Mouse (Mus musculus): ENCODE measurements at regions not wholly inside any gene's neighbourhood (a gene's known extent, or its start where the extent isn't known, plus 50 kb on each side); places are given as distances from the start of the nearest gene placed in this dataset.

DNA sequence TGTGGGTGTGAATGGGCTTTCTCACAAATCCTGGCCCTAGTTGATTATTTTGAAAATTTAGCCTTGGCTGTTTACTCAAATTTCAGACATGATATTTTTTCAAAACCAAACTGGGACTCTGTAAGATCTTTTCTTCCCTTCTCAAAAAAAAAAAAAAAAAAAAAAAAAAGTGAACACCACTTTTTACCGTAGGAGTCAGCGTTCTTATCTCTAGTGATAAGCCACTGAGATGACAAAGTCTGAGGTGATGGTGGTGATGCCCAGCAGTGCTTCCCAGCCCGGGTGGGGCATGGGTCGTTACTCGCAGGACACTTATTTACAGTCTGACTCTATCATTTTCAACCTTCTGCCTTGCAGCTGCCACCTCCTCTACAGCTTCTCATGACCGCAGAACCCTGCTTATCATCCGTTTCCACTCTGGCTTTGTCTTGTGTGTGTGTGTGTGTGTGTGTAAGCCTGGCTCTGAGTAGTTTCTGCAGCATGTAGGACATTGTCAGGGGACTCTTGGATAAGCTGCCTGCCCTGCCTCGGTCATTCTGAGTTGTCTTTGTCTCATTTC lies 186.5 kb upstream of the Cnr1 start:
- H3K4me3 ChIP-seq (ENCODE audit: low read depth, low read length), result no peak overlapping the region
- H3K36me3 ChIP-seq (replicated peaks; ENCODE audit: insufficient read depth, low read length), result no peaks in the 10 kb centered on the region
- 24% methylated on average over 8 of the region's 8 CpGs for WGBS (ENCODE audit: insufficient replicate concordance)
- no peak overlapping the region for H3K9ac ChIP-seq (replicated peaks)
- no peaks in the 10 kb centered on the region for H3K4me1 ChIP-seq (ENCODE audit: insufficient read depth)
- ATAC-seq, result peak; percentile 68
- H3K27me3 ChIP-seq (ENCODE audit: insufficient read depth, low read length), result no peaks in the 10 kb centered on the region
- TF ChIP-seq CTCF (IDR thresholded peaks at IDR 0.05; ENCODE audit: low read depth) (no peak), EP300 (IDR thresholded peaks at IDR 0.05; ENCODE audit: low read depth) (peak; percentile 76; the same call in 1 of the 2 replicates)
- peak; percentile 15 for DNase-seq
- no peaks in the 10 kb centered on the region for H3K9me3 ChIP-seq (ENCODE audit: low read length)
- H3K27ac ChIP-seq (ENCODE audit: low read depth), result no peak overlapping the region
- H3K4me2 ChIP-seq (ENCODE audit: low read depth, low read length), result no peak overlapping the region

- Histone ChIP-seq H3K4me3 (ENCODE audit: low read depth, low read length) (no peak overlapping the region), H3K9me3 (ENCODE audit: low read length) (no peaks in the 10 kb centered on the region), H3K36me3 (replicated peaks; ENCODE audit: insufficient read depth, low read length) (no peaks in the 10 kb centered on the region), H3K27me3 (ENCODE audit: insufficient read depth, low read length) (no peaks in the 10 kb centered on the region), H3K4me2 (ENCODE audit: low read depth, low read length) (no peak overlapping the region), H3K9ac (replicated peaks) (no peak overlapping the region), H3K27ac (ENCODE audit: low read depth) (no peak overlapping the region), H3K4me1 (ENCODE audit: insufficient read depth) (no peaks in the 10 kb centered on the region)
- no peak for TF ChIP-seq EP300 (IDR thresholded peaks at IDR 0.05; ENCODE audit: low read depth)
- no peak for TF ChIP-seq CTCF (IDR thresholded peaks at IDR 0.05; ENCODE audit: low read depth)
- no peak for DNase-seq
- WGBS (ENCODE audit: insufficient replicate concordance), result 85% methylated on average over 8 of the region's 8 CpGs
- no peak for ATAC-seq
Observed at GRCm38 (mm10) chr4:33739211-33739904, 185.0 kb upstream of the Cnr1 start.

GRCm38 (mm10) chr4:33740982-33741381 lies 183.4 kb upstream of the Cnr1 start:
- H3K4me1 ChIP-seq (ENCODE audit: insufficient read depth), result no peaks in the 10 kb centered on the region
- DNase-seq, result no peak
- TF ChIP-seq CTCF (IDR thresholded peaks at IDR 0.05; ENCODE audit: low read depth) (no peak), EP300 (IDR thresholded peaks at IDR 0.05; ENCODE audit: low read depth) (no peak)
- H3K9me3 ChIP-seq (ENCODE audit: low read length), result no peaks in the 10 kb centered on the region
- no peak overlapping the region for H3K27ac ChIP-seq (ENCODE audit: low read depth)
- no peak for ATAC-seq
- 74% methylated on average over 12 of the region's 12 CpGs for WGBS (ENCODE audit: insufficient replicate concordance)
- no peak overlapping the region for H3K9ac ChIP-seq (replicated peaks)
- no peaks in the 10 kb centered on the region for H3K27me3 ChIP-seq (ENCODE audit: insufficient read depth, low read length)
- H3K4me3 ChIP-seq (ENCODE audit: low read depth, low read length), result no peak overlapping the region
- H3K36me3 ChIP-seq (replicated peaks; ENCODE audit: insufficient read depth, low read length), result no peaks in the 10 kb centered on the region
- no peak overlapping the region for H3K4me2 ChIP-seq (ENCODE audit: low read depth, low read length)

GRCm38 (mm10) chr4:33745180-33745579 lies 179.2 kb upstream of the Cnr1 start:
- no peak for ATAC-seq
- no peaks in the 10 kb centered on the region for H3K27me3 ChIP-seq (ENCODE audit: insufficient read depth, low read length)
- TF ChIP-seq CTCF (IDR thresholded peaks at IDR 0.05; ENCODE audit: low read depth) (no peak), EP300 (IDR thresholded peaks at IDR 0.05; ENCODE audit: low read depth) (no peak)
- no peaks in the 10 kb centered on the region for H3K36me3 ChIP-seq (replicated peaks; ENCODE audit: insufficient read depth, low read length)
- WGBS (ENCODE audit: insufficient replicate concordance), result 74% methylated on average over 3 of the region's 3 CpGs
- H3K9me3 ChIP-seq (ENCODE audit: low read length), result no peaks in the 10 kb centered on the region
- H3K4me2 ChIP-seq (ENCODE audit: low read depth, low read length), result no peak overlapping the region
- no peaks in the 10 kb centered on the region for H3K4me1 ChIP-seq (ENCODE audit: insufficient read depth)
- no peak overlapping the region for H3K27ac ChIP-seq (ENCODE audit: low read depth)
- no peak overlapping the region for H3K4me3 ChIP-seq (ENCODE audit: low read depth, low read length)
- no peak overlapping the region for H3K9ac ChIP-seq (replicated peaks)
- DNase-seq, result no peak

- Histone ChIP-seq H3K9me3 (ENCODE audit: low read length) (no peaks in the 10 kb centered on the region), H3K9ac (replicated peaks) (no peak overlapping the region), H3K4me3 (ENCODE audit: low read depth, low read length) (no peak overlapping the region), H3K36me3 (replicated peaks; ENCODE audit: insufficient read depth, low read length) (no peaks in the 10 kb centered on the region), H3K4me1 (ENCODE audit: insufficient read depth) (no peaks in the 10 kb centered on the region), H3K27ac (ENCODE audit: low read depth) (no peak overlapping the region), H3K27me3 (ENCODE audit: insufficient read depth, low read length) (no peaks in the 10 kb centered on the region), H3K4me2 (ENCODE audit: low read depth, low read length) (no peak overlapping the region)
- ATAC-seq (no peak), DNase-seq (no peak)
- 72% methylated on average over 5 of the region's 5 CpGs for WGBS (ENCODE audit: insufficient replicate concordance)
- no peak for TF ChIP-seq EP300 (IDR thresholded peaks at IDR 0.05; ENCODE audit: low read depth)
- no peak for TF ChIP-seq CTCF (IDR thresholded peaks at IDR 0.05; ENCODE audit: low read depth)
Observed at GRCm38 (mm10) chr4:33747316-33747895, 177.0 kb upstream of the Cnr1 start.

DNA sequence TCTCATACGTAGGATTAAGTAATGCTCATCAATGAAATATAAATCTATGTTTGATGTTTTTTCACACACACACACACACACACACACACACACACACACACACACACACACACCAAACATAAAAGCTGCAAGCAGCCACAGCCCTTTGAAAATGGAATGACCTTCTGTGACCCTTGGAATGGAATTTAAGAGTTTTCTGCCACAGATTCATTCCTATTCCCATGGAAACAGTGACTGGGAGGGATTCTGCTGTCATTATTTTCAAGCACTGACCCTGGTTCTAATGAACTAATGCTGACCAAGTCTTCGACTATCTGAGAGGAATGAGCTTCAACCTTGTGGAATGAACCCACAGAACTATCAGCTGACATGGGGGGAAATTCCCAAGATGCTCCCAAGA lies 156.7 kb upstream of the Cnr1 start:
- TF ChIP-seq EP300 (IDR thresholded peaks at IDR 0.05; ENCODE audit: low read depth) (no peak), CTCF (IDR thresholded peaks at IDR 0.05; ENCODE audit: low read depth) (no peak)
- DNase-seq, result no peak
- H3K4me3 ChIP-seq (ENCODE audit: low read depth, low read length), result no peak overlapping the region
- ATAC-seq, result no peak
- H3K4me1 ChIP-seq (ENCODE audit: insufficient read depth), result no peaks in the 10 kb centered on the region
- no peaks in the 10 kb centered on the region for H3K36me3 ChIP-seq (replicated peaks; ENCODE audit: insufficient read depth, low read length)
- H3K4me2 ChIP-seq (ENCODE audit: low read depth, low read length), result no peak overlapping the region
- H3K9me3 ChIP-seq (ENCODE audit: low read length), result no peaks in the 10 kb centered on the region
- 67% methylated on average over 2 of the region's 2 CpGs for WGBS (ENCODE audit: insufficient replicate concordance)
- H3K27ac ChIP-seq (ENCODE audit: low read depth), result no peak overlapping the region
- no peak overlapping the region for H3K9ac ChIP-seq (replicated peaks)
- no peaks in the 10 kb centered on the region for H3K27me3 ChIP-seq (ENCODE audit: insufficient read depth, low read length)
